Mouse (Mus musculus): Measurements from ENCODE around the gene 1700020A23Rik. TPM values are rescaled to one million over a fixed set of nuclear protein-coding genes. Genes with fewer than 3 reads are reported as not detected.

1700020A23Rik gene
- total and polyA plus RNA-seq, 2 experiments from 2014 or later, result 0.93 TPM; not detected in 1

DNA sequence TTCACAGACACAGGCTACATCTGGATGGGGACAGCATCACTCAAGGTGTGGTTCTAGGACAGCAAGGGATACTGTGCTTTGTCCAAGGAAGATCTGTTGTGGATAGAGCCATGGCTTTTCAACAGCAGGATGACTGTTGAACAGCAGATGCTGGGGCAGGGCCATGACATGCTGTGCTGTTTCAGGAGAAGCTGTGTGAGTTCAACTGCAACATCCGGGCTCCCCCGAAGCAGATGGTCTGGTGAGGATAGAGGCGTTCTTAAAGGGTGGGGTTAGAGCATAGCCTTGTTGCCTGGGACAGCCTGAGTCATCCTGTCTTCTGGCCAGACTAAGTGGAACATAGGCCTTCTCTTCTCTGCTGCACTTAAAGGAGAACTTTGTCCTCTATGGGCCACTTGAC lies 33.8 kb downstream of the 1700020A23Rik start:
- Histone ChIP-seq H3K4me3 (ENCODE audit: low read depth, low read length) (no peak overlapping the region), H3K9me3 (ENCODE audit: low read length) (no peaks in the 10 kb centered on the region), H3K4me1 (ENCODE audit: insufficient read depth, low read length) (no peaks in the 10 kb centered on the region), H3K27me3 (ENCODE audit: insufficient read depth, low read length) (no peaks in the 10 kb centered on the region), H3K27ac (ENCODE audit: low read depth, low read length) (no peak overlapping the region), H3K9ac (replicated peaks; ENCODE audit: low read length, poor library complexity, severe bottlenecking) (no peak overlapping the region), H3K36me3 (ENCODE audit: insufficient read depth, low read length) (peaks cover 64% of the 10 kb centered on the region), H3K4me2 (ENCODE audit: low read depth, low read length, poor library complexity, severe bottlenecking) (no peak overlapping the region)
- WGBS, result 91% methylated on average over 3 of the region's 3 CpGs
- DNase-seq (ENCODE audit: low spot score) (no peak), ATAC-seq (ENCODE audit: low FRiP score) (no peak)
- no peak for TF ChIP-seq CTCF (IDR thresholded peaks at IDR 0.05)

DNA sequence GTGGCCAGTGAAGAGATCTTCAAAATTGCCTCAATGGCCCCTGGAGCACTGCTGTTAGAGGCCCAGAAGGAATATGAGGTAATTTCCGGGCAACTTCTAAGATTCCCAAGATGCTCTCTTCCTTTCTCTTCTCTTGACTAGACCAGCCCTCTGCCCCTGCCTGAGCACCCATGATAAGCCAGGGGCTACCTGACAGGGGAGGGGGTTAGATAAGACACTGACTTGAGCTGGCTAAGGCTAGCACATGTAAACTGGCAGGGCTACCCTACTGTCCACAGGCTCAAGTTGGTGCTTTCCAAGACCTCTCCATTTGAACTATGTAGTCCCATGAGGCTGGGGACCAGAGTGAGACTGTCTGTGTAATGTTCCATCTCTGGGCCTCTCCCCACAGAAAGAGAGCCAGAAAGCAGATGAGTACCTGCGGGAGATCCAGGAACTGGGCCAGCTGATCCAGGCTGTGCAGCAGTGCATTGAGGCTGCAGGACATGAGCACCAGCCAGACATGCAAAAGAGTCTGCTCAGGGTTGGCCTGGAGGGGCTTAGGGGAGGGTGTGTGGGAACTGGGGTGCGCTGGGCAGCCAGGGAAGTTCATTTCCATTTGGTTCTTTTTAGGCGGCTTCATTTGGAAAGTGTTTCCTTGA lies 34.9 kb downstream of the 1700020A23Rik start:
- Histone ChIP-seq H3K27me3 (ENCODE audit: insufficient read depth, low read length) (no peaks in the 10 kb centered on the region), H3K9me3 (ENCODE audit: low read length) (no peaks in the 10 kb centered on the region), H3K9ac (replicated peaks; ENCODE audit: low read length, poor library complexity, severe bottlenecking) (no peak overlapping the region), H3K4me1 (ENCODE audit: insufficient read depth, low read length) (no peaks in the 10 kb centered on the region), H3K27ac (ENCODE audit: low read depth, low read length) (no peak overlapping the region), H3K4me2 (ENCODE audit: low read depth, low read length, poor library complexity, severe bottlenecking) (no peak overlapping the region), H3K4me3 (ENCODE audit: low read depth, low read length) (no peak overlapping the region), H3K36me3 (ENCODE audit: insufficient read depth, low read length) (peaks cover 71% of the 10 kb centered on the region)
- no peak for DNase-seq (ENCODE audit: low spot score)
- no peak for TF ChIP-seq CTCF (IDR thresholded peaks at IDR 0.05)
- 94% methylated on average over 4 of the region's 4 CpGs for WGBS
- ATAC-seq (ENCODE audit: low FRiP score), result no peak

DNA sequence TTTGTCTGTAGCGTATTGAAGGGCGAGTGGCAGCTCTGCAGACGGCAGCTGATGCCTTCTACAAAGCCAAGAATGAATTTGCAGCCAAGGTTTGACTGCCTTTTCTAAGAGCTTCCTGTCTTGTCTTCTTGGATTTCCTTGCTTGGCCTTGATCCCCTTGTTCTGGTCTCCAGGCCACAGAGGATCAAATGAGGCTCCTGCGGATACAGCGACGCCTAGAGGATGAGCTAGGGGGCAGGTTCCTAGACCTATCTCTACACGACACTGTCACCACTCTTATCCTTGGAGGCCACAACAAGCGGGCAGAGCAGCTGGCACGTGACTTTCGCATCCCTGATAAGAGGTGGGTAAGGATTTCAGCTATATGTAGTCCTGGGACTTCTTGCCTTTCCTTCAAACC lies 37.1 kb downstream of the 1700020A23Rik start:
- H3K4me3 ChIP-seq (ENCODE audit: low read depth, low read length), result no peak overlapping the region
- 69% methylated on average over 10 of the region's 10 CpGs for WGBS
- no peak for DNase-seq (ENCODE audit: low spot score)
- no peaks in the 10 kb centered on the region for H3K9me3 ChIP-seq (ENCODE audit: low read length)
- H3K27me3 ChIP-seq (ENCODE audit: insufficient read depth, low read length), result no peaks in the 10 kb centered on the region
- no peak overlapping the region for H3K4me2 ChIP-seq (ENCODE audit: low read depth, low read length, poor library complexity, severe bottlenecking)
- H3K4me1 ChIP-seq (ENCODE audit: insufficient read depth, low read length), result no peaks in the 10 kb centered on the region
- TF ChIP-seq CTCF (IDR thresholded peaks at IDR 0.05), result 0 out of 2 replicates have a peak, but pooled peaks have one; percentile 2
- no peak overlapping the region for H3K27ac ChIP-seq (ENCODE audit: low read depth, low read length)
- no peak overlapping the region for H3K9ac ChIP-seq (replicated peaks; ENCODE audit: low read length, poor library complexity, severe bottlenecking)
- no peak for ATAC-seq (ENCODE audit: low FRiP score)
- H3K36me3 ChIP-seq (ENCODE audit: insufficient read depth, low read length), result peaks cover 68% of the 10 kb centered on the region

DNA sequence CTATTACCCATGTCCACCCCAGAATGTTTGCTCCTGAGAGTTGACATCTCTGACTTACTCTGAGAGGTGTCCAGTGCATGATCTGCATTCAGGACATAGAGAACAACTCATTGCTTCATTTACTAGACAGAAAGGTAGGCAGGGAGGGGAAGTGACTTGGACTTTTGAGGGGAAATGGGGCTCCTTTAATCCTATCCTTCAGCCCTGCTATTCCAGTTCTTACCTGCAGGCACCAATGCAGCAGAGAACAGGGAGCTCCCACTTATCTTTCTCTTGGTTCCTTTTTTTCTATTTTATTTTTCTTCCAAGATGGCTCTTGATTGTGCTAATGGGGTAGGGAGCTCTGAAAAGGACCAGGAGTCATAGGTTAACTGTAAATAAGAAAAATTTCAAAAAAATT lies 43.4 kb downstream of the 1700020A23Rik start:
- H3K36me3 ChIP-seq (ENCODE audit: insufficient read depth, low read length), result peaks cover 10% of the 10 kb centered on the region
- no peaks in the 10 kb centered on the region for H3K27me3 ChIP-seq (ENCODE audit: insufficient read depth, low read length)
- H3K4me3 ChIP-seq (ENCODE audit: low read depth, low read length), result no peak overlapping the region
- peak; percentile 41 for TF ChIP-seq CTCF (IDR thresholded peaks at IDR 0.05)
- peaks cover 15% of the 10 kb centered on the region for H3K4me1 ChIP-seq (ENCODE audit: insufficient read depth, low read length)
- no peak overlapping the region for H3K27ac ChIP-seq (ENCODE audit: low read depth, low read length)
- no peak for ATAC-seq (ENCODE audit: low FRiP score)
- no peak overlapping the region for H3K4me2 ChIP-seq (ENCODE audit: low read depth, low read length, poor library complexity, severe bottlenecking)
- no peak overlapping the region for H3K9ac ChIP-seq (replicated peaks; ENCODE audit: low read length, poor library complexity, severe bottlenecking)
- no peak for DNase-seq (ENCODE audit: low spot score)
- no peaks in the 10 kb centered on the region for H3K9me3 ChIP-seq (ENCODE audit: low read length)

DNA sequence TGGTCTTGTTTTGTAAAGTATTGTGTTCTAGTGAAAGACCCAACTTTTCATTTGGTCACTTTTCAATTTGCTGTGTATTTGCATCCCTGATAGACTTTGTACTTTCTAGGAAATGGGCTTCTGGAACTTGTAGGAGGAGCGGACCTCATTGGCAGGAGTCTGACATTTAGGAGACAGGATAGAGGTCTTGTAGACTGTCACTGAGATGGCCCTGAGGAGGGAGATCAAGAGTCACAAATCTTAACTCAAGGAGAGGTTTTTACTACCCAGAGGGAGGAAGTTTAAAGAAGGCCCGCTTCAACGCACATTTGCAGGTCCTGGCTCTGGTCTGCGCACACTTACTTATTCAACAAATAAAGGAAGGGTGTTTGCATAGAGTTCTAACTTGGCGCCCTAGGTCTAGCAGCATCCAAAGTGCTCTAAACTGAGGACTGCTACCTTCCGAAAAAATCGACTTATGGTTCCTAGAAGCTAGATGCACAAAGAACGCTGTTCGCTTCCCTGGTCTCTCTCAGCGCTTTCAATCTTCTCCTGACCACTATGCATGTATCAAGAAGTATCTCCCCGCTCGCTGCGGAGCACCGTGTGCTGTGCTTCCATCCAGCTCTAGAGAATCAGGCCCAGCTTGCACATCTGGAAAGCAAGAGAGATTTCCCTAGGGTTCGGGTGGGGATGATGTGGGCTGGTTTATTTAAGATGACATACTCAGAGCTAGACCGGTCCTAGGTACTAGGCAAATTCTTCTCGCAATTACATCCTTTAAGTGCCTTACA lies 44.1 kb downstream of the 1700020A23Rik start:
- 0 out of 2 replicates have a peak, but pooled peaks have one; percentile 0 for TF ChIP-seq CTCF (IDR thresholded peaks at IDR 0.05)
- Histone ChIP-seq H3K27me3 (ENCODE audit: insufficient read depth, low read length) (no peaks in the 10 kb centered on the region), H3K9ac (replicated peaks; ENCODE audit: low read length, poor library complexity, severe bottlenecking) (peak overlapping the region; percentile 77; the same call in 1 of the 2 replicates), H3K4me1 (ENCODE audit: insufficient read depth, low read length) (peaks cover 15% of the 10 kb centered on the region), H3K9me3 (ENCODE audit: low read length) (no peaks in the 10 kb centered on the region), H3K36me3 (ENCODE audit: insufficient read depth, low read length) (peaks cover 3% of the 10 kb centered on the region), H3K4me2 (ENCODE audit: low read depth, low read length, poor library complexity, severe bottlenecking) (peak overlapping the region; percentile 75), H3K27ac (ENCODE audit: low read depth, low read length) (no peak overlapping the region), H3K4me3 (ENCODE audit: low read depth, low read length) (peak overlapping the region; percentile 80)
- 8% methylated on average over 17 of the region's 17 CpGs for WGBS
- DNase-seq (ENCODE audit: low spot score), result no peak
- no peak; the same call in 1 of the 2 replicates for ATAC-seq (ENCODE audit: low FRiP score)
